Mouse (Mus musculus): ENCODE measurements at regions not wholly inside any gene's neighbourhood (a gene's known extent, or its start where the extent isn't known, plus 50 kb on each side); places are given as distances from the start of the nearest gene placed in this dataset.

DNA sequence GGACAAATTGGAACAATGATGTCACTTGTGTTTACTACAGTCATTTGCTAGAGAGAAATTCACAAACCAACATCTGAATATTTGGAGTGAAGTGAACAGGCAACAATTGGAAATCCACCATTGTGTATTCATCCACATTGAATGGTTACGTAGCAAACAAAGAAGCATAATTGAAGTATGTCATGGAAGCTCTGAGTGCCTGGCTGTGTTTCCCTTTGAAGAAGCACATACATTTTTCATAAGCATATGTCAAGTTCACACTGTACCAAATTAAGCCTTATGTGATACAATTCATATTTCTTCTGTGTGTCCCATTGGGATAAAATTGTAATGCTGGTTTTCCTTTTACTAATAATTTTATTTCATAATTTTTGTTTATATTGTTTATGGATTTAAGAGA is 459.0 kb downstream of the Epha3 start:
- TF ChIP-seq MAFK (IDR thresholded peaks at IDR 0.05; ENCODE audit: insufficient read depth, low read depth, low read length) = no peak
- no peak for TF ChIP-seq HCFC1 (IDR thresholded peaks at IDR 0.05; ENCODE audit: borderline replicate concordance, insufficient read depth, low read length)
- no peak for TF ChIP-seq ZNF384 (IDR thresholded peaks at IDR 0.05; ENCODE audit: low read depth, low read length)
- no peak for TF ChIP-seq CHD2 (IDR thresholded peaks at IDR 0.05; ENCODE audit: low read depth, low read length)
